Mouse (Mus musculus): ENCODE measurements at regions not wholly inside any gene's neighbourhood (a gene's known extent, or its start where the extent isn't known, plus 50 kb on each side); places are given as distances from the start of the nearest gene placed in this dataset.

DNA sequence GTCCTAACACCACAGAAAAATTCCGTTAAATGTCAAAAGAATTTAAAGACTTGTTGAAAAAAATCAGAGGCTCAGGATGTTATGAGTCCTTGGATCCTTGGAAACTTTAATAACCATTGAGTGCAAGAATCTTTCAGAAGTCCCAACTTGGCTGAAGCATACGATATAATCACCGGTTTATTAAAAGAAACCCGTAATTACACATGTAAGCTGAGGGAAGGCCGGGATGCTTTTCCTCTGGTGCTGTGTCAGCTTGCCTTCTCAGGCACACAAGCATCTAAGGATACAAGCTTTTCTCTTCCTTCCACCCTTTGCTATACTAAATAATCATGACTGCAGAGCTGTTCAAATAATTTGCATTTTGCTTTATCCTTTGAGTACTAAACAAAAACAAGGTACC is 160.4 kb upstream of the Pabpc6 start:
- Histone ChIP-seq H3K27ac (replicated peaks) (no peak overlapping the region), H3K9ac (replicated peaks) (no peak overlapping the region), H3K4me3 (replicated peaks) (no peak overlapping the region), H3K36me3 (no peaks in the 10 kb centered on the region), H3K9me3 (replicated peaks) (no peaks in the 10 kb centered on the region), H3K27me3 (replicated peaks) (no peaks in the 10 kb centered on the region), H3K4me2 (no peak overlapping the region), H3K4me1 (no peaks in the 10 kb centered on the region)
- no peak for ATAC-seq (ENCODE audit: low FRiP score)
- 81% methylated on average over 5 of the region's 5 CpGs for WGBS

DNA sequence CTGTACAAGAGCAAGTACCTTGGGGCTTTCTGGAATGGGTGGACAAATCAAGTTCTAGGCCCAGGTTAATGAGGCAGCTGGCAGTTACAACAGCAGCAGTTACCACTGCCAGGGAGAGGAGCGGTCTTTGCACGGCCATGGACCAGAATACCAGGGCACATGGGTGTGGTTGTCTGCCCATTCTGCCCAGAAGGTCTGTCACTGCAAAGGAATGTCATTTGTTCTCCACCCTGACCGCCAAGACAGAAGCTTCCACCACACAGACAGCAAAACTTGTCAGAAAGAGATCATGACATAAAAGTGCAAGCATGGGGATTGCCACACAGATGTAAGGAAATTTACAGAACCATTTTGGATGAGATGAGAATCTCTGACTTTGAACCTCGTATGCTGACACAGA is 151.8 kb upstream of the Pabpc6 start:
- no peaks in the 10 kb centered on the region for H3K4me1 ChIP-seq
- no peak for ATAC-seq (ENCODE audit: low FRiP score)
- no peak overlapping the region for H3K9ac ChIP-seq (replicated peaks)
- H3K4me2 ChIP-seq: no peak overlapping the region
- no peak overlapping the region for H3K4me3 ChIP-seq (replicated peaks)
- H3K27ac ChIP-seq (replicated peaks): no peak overlapping the region
- H3K9me3 ChIP-seq (replicated peaks): no peaks in the 10 kb centered on the region
- no peaks in the 10 kb centered on the region for H3K27me3 ChIP-seq (replicated peaks)
- 90% methylated on average over 4 of the region's 4 CpGs for WGBS
- H3K36me3 ChIP-seq: no peaks in the 10 kb centered on the region

DNA sequence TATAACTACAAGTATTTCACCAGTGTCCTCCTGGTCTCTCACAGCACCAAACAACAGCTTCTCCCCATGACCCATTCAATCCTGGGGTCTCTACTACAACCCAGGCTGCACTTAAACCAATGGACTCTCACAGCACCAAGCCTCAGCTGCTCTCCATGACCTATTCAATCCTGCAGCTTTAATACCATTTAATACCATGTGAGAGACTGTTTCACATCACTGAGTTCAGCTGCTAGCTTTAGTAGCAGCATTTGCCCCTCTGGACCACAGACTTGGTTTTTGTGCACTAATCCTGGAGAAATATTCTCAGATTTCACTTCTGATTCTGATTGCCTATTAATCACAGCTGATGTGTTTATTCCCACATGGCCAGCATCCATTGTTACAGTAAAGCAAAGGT is 147.5 kb upstream of the Pabpc6 start:
- no peaks in the 10 kb centered on the region for H3K9me3 ChIP-seq (replicated peaks)

DNA sequence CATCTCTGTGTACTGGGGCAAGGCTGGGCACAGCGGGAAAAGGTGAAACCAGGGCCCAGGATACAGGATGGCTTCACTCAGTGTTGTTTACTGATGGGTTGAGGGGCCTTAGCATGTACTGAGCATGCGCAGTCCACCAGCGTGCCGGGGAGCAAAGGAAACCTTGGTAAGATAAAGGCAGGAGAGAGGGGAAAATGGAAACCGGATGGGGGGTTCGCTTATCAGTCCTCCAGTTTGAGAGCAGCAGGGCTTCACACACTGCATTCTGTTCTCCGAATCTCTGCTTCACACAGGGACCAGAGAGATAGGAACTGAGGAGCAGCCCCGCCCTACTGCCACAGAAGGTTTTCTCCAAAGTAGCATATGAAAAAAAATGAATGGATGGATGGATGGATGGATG is 127.6 kb upstream of the Pabpc6 start:
- Histone ChIP-seq H3K9ac (replicated peaks) (no peak overlapping the region), H3K4me3 (replicated peaks) (no peak overlapping the region), H3K4me2 (no peak overlapping the region), H3K36me3 (no peaks in the 10 kb centered on the region), H3K27me3 (replicated peaks) (no peaks in the 10 kb centered on the region), H3K27ac (replicated peaks) (no peak overlapping the region), H3K4me1 (no peaks in the 10 kb centered on the region), H3K9me3 (replicated peaks) (no peaks in the 10 kb centered on the region)
- ATAC-seq (ENCODE audit: low FRiP score): no peak
- 92% methylated on average over 8 of the region's 8 CpGs for WGBS

More for the DNA sequence above, 147.5 kb upstream of the Pabpc6 start:
- Histone ChIP-seq H3K4me1 (no peaks in the 10 kb centered on the region), H3K36me3 (no peaks in the 10 kb centered on the region), H3K4me2 (no peak overlapping the region), H3K9ac (replicated peaks) (no peak overlapping the region), H3K4me3 (replicated peaks) (no peak overlapping the region), H3K27ac (replicated peaks) (no peak overlapping the region), H3K27me3 (replicated peaks) (no peaks in the 10 kb centered on the region)
- ATAC-seq (ENCODE audit: low FRiP score): no peak

DNA sequence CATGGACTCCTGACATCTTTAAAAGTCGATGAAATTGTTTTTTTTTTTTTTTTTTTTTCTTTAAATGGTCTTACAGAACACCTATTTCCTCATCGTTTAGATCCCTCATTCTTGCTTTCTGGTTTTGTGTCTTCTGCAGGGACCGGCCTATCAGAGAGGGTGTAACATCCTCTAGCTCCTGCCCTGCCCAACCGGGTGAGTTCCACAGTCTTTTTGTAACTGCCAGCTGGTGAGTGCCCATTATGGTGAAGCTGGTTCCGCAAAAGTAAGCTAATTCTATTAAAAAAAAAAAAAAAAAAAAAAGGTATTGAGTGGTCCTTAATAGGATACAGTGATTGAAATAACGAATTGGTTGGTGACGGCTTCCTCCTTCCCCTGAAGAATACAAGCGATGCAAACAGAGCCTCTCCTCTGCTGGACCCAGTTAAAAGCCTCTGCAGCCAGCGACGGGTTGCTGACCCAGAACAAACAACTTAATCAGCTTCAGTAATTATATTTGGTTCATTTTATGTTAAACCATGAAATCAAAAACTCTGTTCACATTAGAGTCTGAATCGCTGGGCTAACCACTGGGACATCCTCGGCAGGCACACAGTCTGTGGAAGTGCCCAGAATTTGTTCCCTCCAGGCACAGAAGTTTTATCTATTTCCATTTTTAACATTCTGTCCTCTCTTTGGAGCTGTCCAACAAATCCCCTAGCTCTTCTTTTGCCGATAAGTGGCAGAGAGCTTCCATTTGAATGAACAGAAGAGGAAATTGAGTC is 126.9 kb upstream of the Pabpc6 start:
- H3K4me1 ChIP-seq: no peaks in the 10 kb centered on the region
- no peak overlapping the region for H3K27ac ChIP-seq (replicated peaks)
- H3K4me3 ChIP-seq (replicated peaks): no peak overlapping the region
- H3K36me3 ChIP-seq: no peaks in the 10 kb centered on the region
- H3K27me3 ChIP-seq (replicated peaks): no peaks in the 10 kb centered on the region
- 41% methylated on average over 13 of the region's 13 CpGs for WGBS
- no peak overlapping the region for H3K4me2 ChIP-seq
- H3K9ac ChIP-seq (replicated peaks): no peak overlapping the region
- no peaks in the 10 kb centered on the region for H3K9me3 ChIP-seq (replicated peaks)
- ATAC-seq (ENCODE audit: low FRiP score): no peak

DNA sequence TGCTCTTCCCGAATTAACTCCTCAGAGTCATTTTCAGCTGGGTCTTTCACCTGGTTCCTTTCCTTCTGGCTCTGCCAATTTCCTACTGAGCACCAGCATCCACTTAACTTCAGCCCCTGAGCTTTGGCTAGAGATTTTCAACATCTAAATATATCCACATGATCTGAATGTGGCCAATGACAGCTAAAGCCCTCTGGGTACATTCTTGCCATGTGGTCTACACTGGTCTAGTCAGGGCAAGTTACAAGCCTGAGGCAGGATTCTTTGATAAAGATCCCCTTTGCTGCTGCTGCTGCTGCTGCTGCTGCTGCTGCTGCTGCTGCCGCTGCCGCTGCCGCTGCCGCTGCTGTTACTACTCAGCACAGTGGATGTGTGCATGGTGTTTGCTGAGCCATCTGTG is 109.3 kb upstream of the Pabpc6 start:
- 87% methylated on average over 5 of the region's 5 CpGs for WGBS
- no peaks in the 10 kb centered on the region for H3K9me3 ChIP-seq (replicated peaks)
- H3K9ac ChIP-seq (replicated peaks): no peak overlapping the region
- H3K4me2 ChIP-seq: no peak overlapping the region
- peaks cover 13% of the 10 kb centered on the region; the same call in 1 of the 2 replicates for H3K4me1 ChIP-seq
- H3K4me3 ChIP-seq (replicated peaks): no peak overlapping the region
- no peaks in the 10 kb centered on the region for H3K27me3 ChIP-seq (replicated peaks)
- peak overlapping the region; percentile 82 for H3K27ac ChIP-seq (replicated peaks)
- no peaks in the 10 kb centered on the region for H3K36me3 ChIP-seq
- ATAC-seq (ENCODE audit: low FRiP score): no peak

DNA sequence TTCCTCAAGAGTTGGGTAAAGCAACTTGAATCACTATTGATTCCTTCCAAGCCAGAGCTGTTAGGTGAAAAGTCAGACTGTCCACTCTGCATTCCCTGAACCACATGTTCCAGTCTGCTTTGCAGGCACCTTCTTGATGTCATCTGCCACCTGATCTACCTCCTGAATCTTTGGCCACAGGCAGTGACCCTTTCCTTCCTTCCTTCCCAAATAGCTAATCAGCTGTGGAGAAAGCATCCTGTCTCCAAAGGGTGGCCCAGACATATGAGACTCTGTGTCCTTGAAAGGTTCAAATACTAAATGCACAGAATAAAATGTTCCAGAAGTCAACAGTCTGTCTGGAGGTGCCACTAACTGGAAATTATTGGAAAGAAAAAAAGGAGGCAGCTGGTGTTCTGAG is 107.6 kb upstream of the Pabpc6 start:
- Histone ChIP-seq H3K9me3 (replicated peaks) (no peaks in the 10 kb centered on the region), H3K9ac (replicated peaks) (no peak overlapping the region), H3K27me3 (replicated peaks) (no peaks in the 10 kb centered on the region), H3K4me2 (no peak overlapping the region), H3K4me1 (peaks cover 13% of the 10 kb centered on the region; the same call in 1 of the 2 replicates), H3K36me3 (no peaks in the 10 kb centered on the region), H3K4me3 (replicated peaks) (no peak overlapping the region), H3K27ac (replicated peaks) (peak overlapping the region; percentile 82)
- ATAC-seq (ENCODE audit: low FRiP score): no peak

DNA sequence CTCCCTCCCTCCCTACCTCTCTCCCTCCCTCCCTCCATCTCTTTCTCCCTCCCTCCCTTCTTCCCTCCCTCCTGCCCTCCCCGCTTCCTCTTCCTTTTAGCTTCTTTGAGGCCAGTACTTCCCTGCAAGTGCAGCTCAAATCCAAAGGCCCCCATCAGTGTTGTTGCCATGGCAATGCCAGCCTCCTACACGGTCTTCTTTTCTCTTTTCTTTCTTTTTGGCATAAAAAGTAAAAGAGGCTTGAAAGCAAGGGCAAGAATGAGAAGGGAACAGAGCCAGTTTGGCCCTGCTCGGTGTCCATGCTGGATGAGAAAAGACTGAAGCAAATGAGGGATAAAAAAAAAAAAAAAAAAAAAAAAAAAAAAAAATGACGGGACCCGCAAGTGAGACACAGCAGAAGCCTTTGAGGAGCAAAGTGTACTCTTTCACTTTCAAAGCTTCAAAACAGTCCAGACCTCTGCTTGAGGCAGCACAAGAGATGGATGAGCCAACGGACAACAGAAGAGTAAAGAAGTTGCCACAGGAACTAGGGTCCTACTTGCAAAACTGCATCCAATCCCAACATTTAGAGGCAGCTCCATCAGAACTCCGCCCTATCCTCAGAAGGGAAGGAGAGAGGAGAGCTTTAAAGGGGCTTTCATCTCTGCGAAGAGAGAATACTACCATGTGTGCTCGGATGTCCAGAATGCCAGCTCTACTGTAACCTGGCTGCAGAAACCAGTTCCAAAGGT is 106.9 kb upstream of the Pabpc6 start:
- no peak overlapping the region for H3K9ac ChIP-seq (replicated peaks)
- H3K4me3 ChIP-seq (replicated peaks): no peak overlapping the region
- peaks cover 13% of the 10 kb centered on the region; the same call in 1 of the 2 replicates for H3K4me1 ChIP-seq
- no peaks in the 10 kb centered on the region for H3K36me3 ChIP-seq
- H3K4me2 ChIP-seq: no peak overlapping the region
- peak; percentile 82 for ATAC-seq (ENCODE audit: low FRiP score)
- 24% methylated on average over 7 of the region's 9 CpGs for WGBS
- no peaks in the 10 kb centered on the region for H3K9me3 ChIP-seq (replicated peaks)
- peak overlapping the region; percentile 82 for H3K27ac ChIP-seq (replicated peaks)
- H3K27me3 ChIP-seq (replicated peaks): no peaks in the 10 kb centered on the region

DNA sequence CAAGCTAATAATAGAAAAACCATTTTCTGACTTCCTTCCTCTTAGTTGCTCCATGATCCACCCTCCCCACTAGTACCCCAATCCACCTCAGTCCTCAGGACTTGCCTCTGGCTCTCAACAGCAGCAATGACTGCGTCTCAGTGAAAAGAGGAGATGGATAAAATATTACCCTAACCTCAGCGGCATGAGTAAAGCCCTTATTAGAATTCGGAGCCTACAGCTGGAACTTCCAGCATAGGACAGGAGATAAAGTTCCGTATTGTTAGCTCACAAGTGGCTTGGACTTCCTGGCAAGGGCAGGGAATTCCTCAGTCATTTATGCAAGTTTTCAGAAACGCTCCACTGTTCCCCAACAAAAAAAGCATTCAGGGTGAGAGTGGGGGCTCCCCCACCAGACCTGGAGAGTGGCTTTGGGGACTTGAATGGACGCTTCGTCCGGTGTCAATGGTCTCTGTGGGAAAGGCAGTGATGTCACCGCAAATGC is 106.2 kb upstream of the Pabpc6 start:
- no peak overlapping the region for H3K9ac ChIP-seq (replicated peaks)
- no peaks in the 10 kb centered on the region for H3K36me3 ChIP-seq
- 12% methylated on average over 9 of the region's 9 CpGs for WGBS
- H3K27ac ChIP-seq (replicated peaks): peak overlapping the region; percentile 82
- H3K4me2 ChIP-seq: no peak overlapping the region
- H3K4me3 ChIP-seq (replicated peaks): no peak overlapping the region
- H3K9me3 ChIP-seq (replicated peaks): no peaks in the 10 kb centered on the region
- H3K4me1 ChIP-seq: peaks cover 13% of the 10 kb centered on the region; the same call in 1 of the 2 replicates
- no peaks in the 10 kb centered on the region for H3K27me3 ChIP-seq (replicated peaks)
- peak; percentile 90 for ATAC-seq (ENCODE audit: low FRiP score)

DNA sequence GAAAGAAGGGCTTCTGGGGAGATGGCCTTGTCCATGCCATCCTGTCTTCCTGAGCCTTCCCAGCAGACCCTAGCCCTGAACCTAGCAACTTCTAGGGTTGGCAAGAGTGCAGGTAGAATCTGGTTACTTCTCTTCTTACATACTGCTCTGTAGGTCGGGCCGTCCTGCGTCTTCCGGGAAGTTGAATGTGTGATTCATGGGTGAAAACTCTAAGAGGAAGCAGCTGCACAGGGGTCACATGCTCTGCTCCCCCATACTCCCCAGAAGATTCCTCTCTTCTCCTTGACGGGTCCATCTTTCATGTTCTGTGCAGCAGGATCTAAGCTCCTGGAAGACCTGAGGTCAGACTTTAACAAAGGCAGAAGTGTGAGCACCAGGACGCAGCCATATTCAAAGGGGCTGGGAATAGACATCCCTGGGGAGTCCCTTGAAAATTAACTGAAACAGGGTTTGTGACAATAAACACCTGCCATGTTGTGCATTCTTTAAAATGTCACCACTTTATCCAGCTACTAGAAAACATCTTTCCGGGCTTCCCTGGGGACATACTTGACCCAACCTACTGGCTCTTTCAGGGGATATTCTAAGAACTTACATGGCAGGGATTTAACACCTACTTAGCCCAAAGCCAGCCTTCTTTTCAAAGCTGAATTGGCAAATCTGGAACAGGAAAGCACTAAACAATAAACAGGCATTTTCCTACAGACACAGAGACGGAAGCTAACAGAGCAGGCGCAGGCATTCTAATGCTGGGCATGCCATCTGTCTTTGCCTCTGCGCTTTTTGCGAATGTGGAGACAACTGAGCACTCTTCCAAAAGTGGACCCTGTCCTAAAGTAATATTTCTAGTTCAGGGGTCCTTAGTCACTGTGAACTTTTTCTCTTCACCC is 105.5 kb upstream of the Pabpc6 start:
- peak overlapping the region; percentile 82 for H3K27ac ChIP-seq (replicated peaks)
- no peak overlapping the region for H3K4me3 ChIP-seq (replicated peaks)
- 42% methylated on average over 11 of the region's 11 CpGs for WGBS
- no peak overlapping the region for H3K4me2 ChIP-seq
- H3K9me3 ChIP-seq (replicated peaks): no peaks in the 10 kb centered on the region
- peaks cover 13% of the 10 kb centered on the region; the same call in 1 of the 2 replicates for H3K4me1 ChIP-seq
- H3K27me3 ChIP-seq (replicated peaks): no peaks in the 10 kb centered on the region
- ATAC-seq (ENCODE audit: low FRiP score): peak; percentile 37; the same call in 1 of the 2 replicates
- no peaks in the 10 kb centered on the region for H3K36me3 ChIP-seq
- H3K9ac ChIP-seq (replicated peaks): no peak overlapping the region

DNA sequence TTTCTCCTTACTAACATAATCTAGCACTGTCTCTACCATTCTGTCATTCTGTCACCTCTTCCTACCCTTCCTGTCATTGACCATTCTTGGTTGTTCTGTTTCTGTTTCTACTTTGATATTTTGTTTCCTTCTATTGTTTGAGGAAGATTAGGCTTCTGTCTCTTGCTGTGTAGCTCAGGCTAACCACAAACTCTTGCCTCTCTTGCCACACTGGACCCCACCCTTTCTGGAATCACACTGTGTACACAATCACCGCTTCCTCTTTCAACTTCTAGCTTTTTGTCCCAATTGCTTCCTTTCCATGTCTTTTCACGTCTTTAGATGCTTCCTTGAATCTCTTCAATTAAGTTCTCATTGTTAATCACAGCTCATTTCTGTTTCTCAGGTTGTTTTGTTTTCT is 104.2 kb upstream of the Pabpc6 start:
- 72% methylated on average over 2 of the region's 2 CpGs for WGBS
- H3K4me2 ChIP-seq: no peak overlapping the region
- no peaks in the 10 kb centered on the region for H3K9me3 ChIP-seq (replicated peaks)
- no peaks in the 10 kb centered on the region for H3K27me3 ChIP-seq (replicated peaks)
- H3K36me3 ChIP-seq: no peaks in the 10 kb centered on the region
- peaks cover 13% of the 10 kb centered on the region; the same call in 1 of the 2 replicates for H3K4me1 ChIP-seq
- peak overlapping the region; percentile 82 for H3K27ac ChIP-seq (replicated peaks)
- no peak overlapping the region for H3K4me3 ChIP-seq (replicated peaks)
- no peak for ATAC-seq (ENCODE audit: low FRiP score)
- H3K9ac ChIP-seq (replicated peaks): no peak overlapping the region

Data from neural tube, embryonic 15.5 days (tissue).